Mouse (Mus musculus) urinary bladder, postnatal 0 days (tissue): ENCODE measurements around the gene Olfr887. TPM values are rescaled to one million over a fixed set of nuclear protein-coding genes. Genes with fewer than 3 reads are reported as not detected.

Experiments used
- polyA plus RNA-seq: library from polyadenylated mRNA; unstranded; fragments of >200 nt; fragmentation: Nextera tagmentation; extraction: Ambion mirVana; gene quantifications from 2 replicates; pipeline ENCODE4 v1.2.1, GENCODE M21; 2015

Gene Olfr887
- polyA plus RNA-seq: not detected in 2 replicates

GRCm38 (mm10) chr9:38083772-38084171 lies at the start of gene Olfr887:
Olfr887 (plus strand) TSS chr9:38084072.

GRCm38 (mm10) chr9:38046255-38046654 lies 37.6 kb upstream of the Olfr887 start, which contains the start of gene Olfr884:
Olfr884 (plus strand) TSS chr9:38046555.

GRCm38 (mm10) chr9:38061022-38061421 lies 22.9 kb upstream of the Olfr887 start, which contains the start of gene Olfr885:
Olfr885 (plus strand) TSS chr9:38061322.

GRCm38 (mm10) chr9:38107828-38108227 lies 24.0 kb downstream of the Olfr887 start, which contains the start of gene Olfr888:
Olfr888 (plus strand) TSS chr9:38108128.

GRCm38 (mm10) chr9:38114898-38115297 lies 31.0 kb downstream of the Olfr887 start, which contains the start of gene Olfr889:
Olfr889 (plus strand) TSS chr9:38115198.

Other genes with a start within 250 kb of the Olfr887 start
- gene Olfr877, start 229.8 kb upstream of the Olfr887 start, polyA plus RNA-seq: not detected in 2 replicates
- gene Olfr145, start 187.3 kb upstream of the Olfr887 start, polyA plus RNA-seq: not detected in 2 replicates
- gene Olfr878, start 166.2 kb upstream of the Olfr887 start, polyA plus RNA-seq: not detected in 2 replicates
- gene Olfr881, start 92.2 kb upstream of the Olfr887 start, polyA plus RNA-seq: not detected in 2 replicates
- not detected in 2 replicates for gene Olfr883, start 58.3 kb upstream of the Olfr887 start, polyA plus RNA-seq
- not detected in 2 replicates for gene Olfr884, start 37.5 kb upstream of the Olfr887 start, polyA plus RNA-seq
- gene Olfr885, start 22.8 kb upstream of the Olfr887 start, polyA plus RNA-seq: not detected in 2 replicates
- gene Olfr888, start 24.1 kb downstream of the Olfr887 start, polyA plus RNA-seq: not detected in 2 replicates
- 0.02 TPM in 2 replicates for gene Olfr889, start 31.1 kb downstream of the Olfr887 start, polyA plus RNA-seq
- 0.04 TPM in 1 of 2 replicates, not detected in the other for gene Olfr890, start 58.4 kb downstream of the Olfr887 start, polyA plus RNA-seq
- not detected in 2 replicates for gene Olfr891, start 96.7 kb downstream of the Olfr887 start, polyA plus RNA-seq
- gene Olfr893, start 124.3 kb downstream of the Olfr887 start, polyA plus RNA-seq: 0.13 and 0.17 TPM in 2 replicates
- not detected in 2 replicates for gene Olfr894, start 134.0 kb downstream of the Olfr887 start, polyA plus RNA-seq
- gene Olfr143, start 168.7 kb downstream of the Olfr887 start, polyA plus RNA-seq: not detected in 2 replicates
- gene Olfr895, start 183.8 kb downstream of the Olfr887 start, polyA plus RNA-seq: not detected in 2 replicates
- not detected in 2 replicates for gene Olfr896-ps1, start 207.0 kb downstream of the Olfr887 start, polyA plus RNA-seq
- not detected in 2 replicates for gene Olfr25, start 245.0 kb downstream of the Olfr887 start, polyA plus RNA-seq